Mouse (Mus musculus) liver, embryonic 14.5 days (tissue): ENCODE results near the gene Slc1a2.

Experiments used
- CTCF ChIP-seq: IDR thresholded peaks from 2 replicates; pipeline ENCODE4 v1.5.1; 2016; ENCODE audit warnings: antibody characterized with exemption, low read depth, control low read depth
- EP300 ChIP-seq: IDR thresholded peaks from 2 replicates; pipeline ENCODE4 v1.6.1; 2016; ENCODE audit warnings: antibody characterized with exemption, low read depth

DNA sequence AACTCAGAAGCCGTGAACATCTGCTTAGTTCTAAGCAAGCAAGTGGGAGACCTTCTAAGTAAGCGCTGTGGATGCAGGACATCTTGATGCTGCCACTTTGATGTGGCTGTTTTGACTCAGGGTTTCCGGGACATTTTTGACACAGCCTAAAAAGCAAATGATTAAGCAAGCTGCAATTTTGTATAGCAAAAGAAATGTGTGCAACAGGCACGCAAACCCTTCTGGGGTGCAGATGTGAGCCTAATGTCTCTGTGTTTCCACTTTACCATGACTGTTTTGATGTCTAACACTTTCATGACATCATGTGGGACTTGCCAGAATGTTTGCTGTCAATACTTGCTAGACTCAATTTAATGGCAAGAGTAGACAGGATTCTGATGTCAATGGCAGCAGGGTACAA lies 74.7 kb downstream of the Slc1a2 start:
- no peak for TF ChIP-seq CTCF
- no peak for TF ChIP-seq EP300
